Comparison of ENCODE assay signal across 11 mouse cellular contexts in genomic region chr5:38446316-38446975, GRCm38 (mm10). TPM values are rescaled to one million over a fixed set of nuclear protein-coding genes. Genes with fewer than 3 reads are reported as not detected.
DNase-seq lines count a peak whose midpoint lies in the region; ATAC-seq and TF ChIP-seq lines count a peak whose summit lies in the region.
"Had no signal": no experiment of that assay in that cellular context is flagged by ENCODE, and none has a peak within 500 bp of the region (broad histone marks: within the 10 kb centered on the region; RNA-seq: fewer than 3 reads in every experiment).

No protein-coding gene starts in this region.

- no peaks in the 10 kb centered on the region for H3K4me1 ChIP-seq in stomach, postnatal 0 days (replicated peaks; ENCODE audit: control insufficient read depth, insufficient read depth)
- H3K4me1 ChIP-seq in liver, embryonic 11.5 days (replicated peaks; ENCODE audit: control insufficient read depth, insufficient read depth, low read length), result no peaks in the 10 kb centered on the region
- H3K4me1 ChIP-seq: neural tube, embryonic 13.5 days had no signal

- H3K4me2 ChIP-seq in stomach, postnatal 0 days (replicated peaks; ENCODE audit: low read depth), result no peak overlapping the region
- H3K4me2 ChIP-seq in liver, embryonic 11.5 days, result no peak overlapping the region
- H3K4me2 ChIP-seq: neural tube, embryonic 13.5 days had no signal

- WGBS in stomach, postnatal 0 days, result 57% methylated on average over 14 of the region's 14 CpGs
- 62% methylated on average over 14 of the region's 14 CpGs for WGBS in liver, embryonic 11.5 days

- peak; percentile 89 for DNase-seq in heart, adult 11 months
- no peak for DNase-seq in heart, postnatal 25 days (ENCODE audit: low spot score)
- peak; percentile 92 for DNase-seq in 3T3-L1 (ENCODE audit: low read depth, low spot score)
- peak; percentile 18 for DNase-seq in ZHBTc4 (ENCODE audit: low read depth, low spot score)
- DNase-seq in cerebellum, postnatal 25 days, result peak; percentile 47 to 55
- no peak for DNase-seq in thymus, postnatal 25 days
- DNase-seq in stomach, postnatal 0 days (ENCODE audit: low spot score), result no peak
- DNase-seq in liver, embryonic 11.5 days (ENCODE audit: low spot score), result no peak
- DNase-seq: lung, postnatal 14 days had no signal

- H3K27ac ChIP-seq in stomach, postnatal 0 days (replicated peaks), result no peak overlapping the region
- H3K27ac ChIP-seq in liver, embryonic 11.5 days (ENCODE audit: low read depth, low read length), result no peak overlapping the region
- H3K27ac ChIP-seq: neural tube, embryonic 13.5 days had no signal

- no peak for TF ChIP-seq EP300 in stomach, postnatal 0 days (optimal IDR thresholded peaks at IDR 0.05)

- H3K4me3 ChIP-seq in stomach, postnatal 0 days (ENCODE audit: low read depth, low read length), result no peak overlapping the region
- no peak overlapping the region for H3K4me3 ChIP-seq in liver, embryonic 11.5 days (ENCODE audit: low read depth, low read length)
- H3K4me3 ChIP-seq: neural tube, embryonic 13.5 days had no signal

- no peaks in the 10 kb centered on the region for H3K36me3 ChIP-seq in stomach, postnatal 0 days (ENCODE audit: control insufficient read depth, insufficient read depth, low read length)
- H3K36me3 ChIP-seq in liver, embryonic 11.5 days (ENCODE audit: control insufficient read depth, insufficient read depth, low read length), result no peaks in the 10 kb centered on the region
- H3K36me3 ChIP-seq: neural tube, embryonic 13.5 days had no signal

- no peak for ATAC-seq in stomach, postnatal 0 days (ENCODE audit: low FRiP score, low TSS enrichment)
- no peak for ATAC-seq in liver, embryonic 11.5 days (replicated peaks; ENCODE audit: low FRiP score)
- ATAC-seq: forebrain, embryonic 16.5 days had no signal

- no peak overlapping the region for H3K9ac ChIP-seq in stomach, postnatal 0 days (ENCODE audit: low read length)
- no peak overlapping the region for H3K9ac ChIP-seq in liver, embryonic 11.5 days (ENCODE audit: low read depth, low read length)
- H3K9ac ChIP-seq: neural tube, embryonic 13.5 days had no signal

- H3K27me3 ChIP-seq in stomach, postnatal 0 days (ENCODE audit: control insufficient read depth, insufficient read depth, low read length), result no peaks in the 10 kb centered on the region
- H3K27me3 ChIP-seq in liver, embryonic 11.5 days (replicated peaks; ENCODE audit: control insufficient read depth, insufficient read depth, low read length), result no peaks in the 10 kb centered on the region
- H3K27me3 ChIP-seq: neural tube, embryonic 13.5 days had no signal

- no peak for TF ChIP-seq CTCF in stomach, postnatal 0 days (IDR thresholded peaks at IDR 0.05; ENCODE audit: low read depth)

- intact Hi-C loops in heart, postnatal 25 days (cut with DNase I), result no loop called here

- no peaks in the 10 kb centered on the region for H3K9me3 ChIP-seq in stomach, postnatal 0 days (ENCODE audit: control insufficient read depth, low read length)
- H3K9me3 ChIP-seq in liver, embryonic 11.5 days (ENCODE audit: control insufficient read depth, low read length), result no peaks in the 10 kb centered on the region
- H3K9me3 ChIP-seq: neural tube, embryonic 13.5 days had no signal

RNA-seq across cellular contexts. Expression of gene Slc2a9, which starts 56.5 kb away (rescaled TPM):
- 1 to 10 TPM; 1.1 to 1.6 TPM for total RNA-seq in heart, postnatal 25 days (2021)
- polyA plus RNA-seq in stomach, postnatal 0 days (2015; fragmentation: Nextera tagmentation; extraction: Ambion mirVana), result 0.62 and 0.93 TPM in 2 replicates
- 0.60 and 1.8 TPM in 2 replicates for polyA plus RNA-seq in liver, embryonic 11.5 days (2014; fragmentation: Nextera tagmentation; extraction: Ambion mirVana)

Comparison
In these comparisons a context has a peak if more than half of its experiments do, and no peak if none do; other contexts are left out.
1. DNase-seq: peak in heart, adult 11 months (single experiment), 3T3-L1 (single experiment), ZHBTc4 (single experiment) and cerebellum, postnatal 25 days (2 of 2); none in heart, postnatal 25 days (single experiment), thymus, postnatal 25 days (single experiment), stomach, postnatal 0 days (single experiment) and liver, embryonic 11.5 days (single experiment).